ENCODE assay signal across 16 mouse cellular contexts in genomic region chr15:101803052-101803822, GRCm38 (mm10). TPM values are rescaled to one million over a fixed set of nuclear protein-coding genes. Genes with fewer than 3 reads are reported as not detected.
DNase-seq lines count a peak whose midpoint lies in the region; ATAC-seq and TF ChIP-seq lines count a peak whose summit lies in the region.
"Had no signal": no experiment of that assay in that cellular context is flagged by ENCODE, and none has a peak within 500 bp of the region (broad histone marks: within the 10 kb centered on the region; RNA-seq: fewer than 3 reads in every experiment).

No protein-coding gene starts in this region.

- 0 out of 2 replicates have a peak, but pooled peaks cover 9% of the 10 kb centered on the region for H3K4me1 ChIP-seq in forebrain, postnatal 0 days (ENCODE audit: insufficient read depth)
- peaks cover 23% of the 10 kb centered on the region for H3K4me1 ChIP-seq in midbrain, embryonic 13.5 days (replicated peaks)
- H3K4me1 ChIP-seq: heart, embryonic 10.5 days; limb, embryonic 15.5 days had no signal

- no peak overlapping the region for H3K9ac ChIP-seq in forebrain, postnatal 0 days
- no peak overlapping the region for H3K9ac ChIP-seq in midbrain, embryonic 13.5 days (replicated peaks)
- H3K9ac ChIP-seq: limb, embryonic 15.5 days had no signal

- no peaks in the 10 kb centered on the region for H3K9me3 ChIP-seq in forebrain, postnatal 0 days (ENCODE audit: low read length)
- H3K9me3 ChIP-seq in midbrain, embryonic 13.5 days: no peaks in the 10 kb centered on the region
- H3K9me3 ChIP-seq: heart, embryonic 10.5 days; limb, embryonic 15.5 days had no signal

- ATAC-seq in forebrain, postnatal 0 days: peak; percentile 81
- peak; percentile 83 for ATAC-seq in midbrain, embryonic 13.5 days
- ATAC-seq: lung, postnatal 0 days had no signal

- no peaks in the 10 kb centered on the region for H3K36me3 ChIP-seq in forebrain, postnatal 0 days (ENCODE audit: insufficient read depth)
- H3K36me3 ChIP-seq in midbrain, embryonic 13.5 days: no peaks in the 10 kb centered on the region
- H3K36me3 ChIP-seq: heart, embryonic 10.5 days; limb, embryonic 15.5 days had no signal

- H3K27me3 ChIP-seq in forebrain, postnatal 0 days (ENCODE audit: insufficient read depth, low read length): no peaks in the 10 kb centered on the region
- no peaks in the 10 kb centered on the region for H3K27me3 ChIP-seq in midbrain, embryonic 13.5 days
- H3K27me3 ChIP-seq: limb, embryonic 15.5 days had no signal

- H3K4me3 ChIP-seq in layer of hippocampus, adult 2 months: no peak overlapping the region
- H3K4me3 ChIP-seq in forebrain, postnatal 0 days (ENCODE audit: low read depth, low read length): no peak overlapping the region
- no peak overlapping the region for H3K4me3 ChIP-seq in midbrain, embryonic 13.5 days (replicated peaks)
- H3K4me3 ChIP-seq: heart, embryonic 10.5 days; limb, embryonic 15.5 days had no signal

- peak in 1 of 2 experiments; percentile 74 for DNase-seq in layer of hippocampus, adult 2 months (ENCODE audit: low spot score in 2 of 2)
- DNase-seq in layer of hippocampus, postnatal 10 days (ENCODE audit: low spot score in 2 of 2): no peak
- DNase-seq in brain, adult 2 months (ENCODE audit: low read depth, low spot score): peak; percentile 77
- peak; percentile 30 for DNase-seq in forebrain, postnatal 0 days
- no peak for DNase-seq in urinary bladder, postnatal 36 days (ENCODE audit: low spot score in 2 of 2)
- no peak for DNase-seq in gastrocnemius, postnatal 4 days (ENCODE audit: low spot score in 2 of 2)
- DNase-seq: adrenal gland, postnatal 25 days; cerebellum, adult 11-12 months; embryo, embryonic 11 days; kidney, postnatal 25 days; spleen, adult 18-20 months had no signal

- peak overlapping the region; percentile 74 for H3K27ac ChIP-seq in layer of hippocampus, adult 2 months
- H3K27ac ChIP-seq in forebrain, postnatal 0 days (ENCODE audit: low read depth, low read length): peak overlapping the region; percentile 57; the same call in 1 of the 2 replicates
- peak overlapping the region; percentile 67 for H3K27ac ChIP-seq in midbrain, embryonic 13.5 days
- H3K27ac ChIP-seq: heart, embryonic 10.5 days; limb, embryonic 15.5 days had no signal

- WGBS in forebrain, postnatal 0 days: 66% methylated on average over 11 of the region's 11 CpGs
- WGBS in midbrain, embryonic 13.5 days: 61% methylated on average over 11 of the region's 11 CpGs

- H3K4me2 ChIP-seq in forebrain, postnatal 0 days (ENCODE audit: low read depth): no peak overlapping the region
- no peak overlapping the region for H3K4me2 ChIP-seq in midbrain, embryonic 13.5 days (replicated peaks)
- H3K4me2 ChIP-seq: limb, embryonic 15.5 days had no signal

- TF ChIP-seq CTCF in layer of hippocampus, adult 2 months (conservative IDR thresholded peaks at IDR 0.05): no peak
- no peak for TF ChIP-seq CTCF in forebrain, postnatal 0 days (IDR thresholded peaks at IDR 0.05; ENCODE audit: low read depth)

RNA-seq across cellular contexts. Expression of gene Krt73, which starts 1.1 kb away (rescaled TPM):
- 1 to 10 TPM; 6.3 to 8.0 TPM for total RNA-seq in layer of hippocampus, adult 2 months (2021)
- total RNA-seq in layer of hippocampus, postnatal 10 days (2021): 1 to 10 TPM; 2.7 to 4.4 TPM
- total RNA-seq in forebrain, postnatal 0 days (2014; rRNA removed): 0.24 and 0.38 TPM in 2 replicates
- polyA plus RNA-seq in forebrain, postnatal 0 days (2015; fragmentation: Nextera tagmentation; extraction: Ambion mirVana): 0.54 and 0.69 TPM in 2 replicates
- 0.50 and 1.0 TPM in 2 replicates for polyA plus RNA-seq in midbrain, embryonic 13.5 days (2015; fragmentation: Nextera tagmentation; extraction: Ambion mirVana)
- under 1 TPM in 1 of 2 experiments, not detected in 1; 0.21 TPM for total RNA-seq in gastrocnemius, postnatal 4 days (2021)
- total RNA-seq: adrenal gland, postnatal 25 days; CH12.LX had no signal
- polyA plus RNA-seq: heart, embryonic 10.5 days; lung, postnatal 0 days had no signal

RNA-seq across cellular contexts. Expression of gene Krt2, which starts 14.7 kb away (rescaled TPM):
- total RNA-seq in layer of hippocampus, adult 2 months (2021): 1 to 10 TPM; 7.0 to 8.0 TPM
- 1 to 10 TPM; 2.0 to 2.1 TPM for total RNA-seq in layer of hippocampus, postnatal 10 days (2021)
- total RNA-seq in forebrain, postnatal 0 days (2014; rRNA removed): 0.15 and 0.29 TPM in 2 replicates
- 0.05 and 0.11 TPM in 2 replicates for polyA plus RNA-seq in forebrain, postnatal 0 days (2015; fragmentation: Nextera tagmentation; extraction: Ambion mirVana)
- polyA plus RNA-seq in midbrain, embryonic 13.5 days (2015; fragmentation: Nextera tagmentation; extraction: Ambion mirVana): not detected in 2 replicates
- not detected for total RNA-seq in gastrocnemius, postnatal 4 days (2021)
- total RNA-seq: adrenal gland, postnatal 25 days; CH12.LX had no signal
- polyA plus RNA-seq: heart, embryonic 10.5 days; lung, postnatal 0 days had no signal

RNA-seq across cellular contexts. Expression of gene Krt72, which starts 17.0 kb away (rescaled TPM):
- total RNA-seq in layer of hippocampus, adult 2 months (2021): not detected
- total RNA-seq in layer of hippocampus, postnatal 10 days (2021): not detected
- total RNA-seq in forebrain, postnatal 0 days (2014; rRNA removed): not detected in 2 replicates
- polyA plus RNA-seq in forebrain, postnatal 0 days (2015; fragmentation: Nextera tagmentation; extraction: Ambion mirVana): not detected in 2 replicates
- polyA plus RNA-seq in midbrain, embryonic 13.5 days (2015; fragmentation: Nextera tagmentation; extraction: Ambion mirVana): not detected in 2 replicates
- total RNA-seq in gastrocnemius, postnatal 4 days (2021): not detected
- total RNA-seq: adrenal gland, postnatal 25 days; CH12.LX had no signal
- polyA plus RNA-seq: heart, embryonic 10.5 days; lung, postnatal 0 days had no signal

RNA-seq across cellular contexts. Expression of gene Krt1, which starts 47.4 kb away (rescaled TPM):
- total RNA-seq in layer of hippocampus, adult 2 months (2021): 1 to 10 TPM; 1.6 to 3.9 TPM
- 1 to 10 TPM; 5.4 to 6.9 TPM for total RNA-seq in layer of hippocampus, postnatal 10 days (2021)
- 9.2 and 12.3 TPM in 2 replicates for total RNA-seq in forebrain, postnatal 0 days (2014; rRNA removed)
- 18.1 and 20.9 TPM in 2 replicates for polyA plus RNA-seq in forebrain, postnatal 0 days (2015; fragmentation: Nextera tagmentation; extraction: Ambion mirVana)
- 4.2 and 4.7 TPM in 2 replicates for polyA plus RNA-seq in midbrain, embryonic 13.5 days (2015; fragmentation: Nextera tagmentation; extraction: Ambion mirVana)
- total RNA-seq in gastrocnemius, postnatal 4 days (2021): 1 to 10 TPM in 1 of 2 experiments, under 1 TPM in 1; 0.81 to 3.1 TPM
- total RNA-seq: CH12.LX had no signal

Comparison
In these comparisons a context has a peak if more than half of its experiments do, and no peak if none do; other contexts are left out.
1. DNase-seq: peak in brain, adult 2 months (single experiment) and forebrain, postnatal 0 days (single experiment); none in layer of hippocampus, postnatal 10 days (0 of 2), urinary bladder, postnatal 36 days (0 of 2) and gastrocnemius, postnatal 4 days (0 of 2).
2. Peak in every context shown above with its lines, with median percentiles within 50 percentile points of each other: H3K27ac ChIP-seq.